Mouse (Mus musculus) kidney, postnatal 4 days (tissue): ENCODE results near the gene Mtcl1.

ENCODE experiments used
- DNase-seq, 2 experiments: peaks; one replicate each; pipeline ENCODE4 v3.0.0; 2021; ENCODE audit warnings: mixed read lengths in 2 of 2

Gene Mtcl1

DNA sequence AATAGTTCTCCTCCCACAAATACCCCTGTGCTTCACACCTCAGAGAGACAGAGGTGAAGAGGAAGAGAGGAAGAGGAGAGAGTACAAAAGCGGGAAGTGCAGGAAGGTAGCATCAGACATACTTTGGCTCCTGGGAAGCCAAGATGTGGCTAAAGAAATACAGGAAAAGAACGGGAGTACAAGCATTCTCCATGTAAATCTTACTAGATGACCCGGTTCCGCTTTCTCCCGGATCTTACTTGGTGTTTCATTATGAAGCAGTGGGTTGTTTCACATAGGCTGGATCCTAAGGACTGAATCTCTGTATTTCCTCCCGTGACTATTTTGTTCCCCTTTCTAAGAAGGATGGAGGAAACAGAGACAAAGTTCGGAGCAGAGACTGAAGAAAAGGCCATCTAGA is 43.9 kb downstream of the Mtcl1 start:
- DNase-seq: no peak

DNA sequence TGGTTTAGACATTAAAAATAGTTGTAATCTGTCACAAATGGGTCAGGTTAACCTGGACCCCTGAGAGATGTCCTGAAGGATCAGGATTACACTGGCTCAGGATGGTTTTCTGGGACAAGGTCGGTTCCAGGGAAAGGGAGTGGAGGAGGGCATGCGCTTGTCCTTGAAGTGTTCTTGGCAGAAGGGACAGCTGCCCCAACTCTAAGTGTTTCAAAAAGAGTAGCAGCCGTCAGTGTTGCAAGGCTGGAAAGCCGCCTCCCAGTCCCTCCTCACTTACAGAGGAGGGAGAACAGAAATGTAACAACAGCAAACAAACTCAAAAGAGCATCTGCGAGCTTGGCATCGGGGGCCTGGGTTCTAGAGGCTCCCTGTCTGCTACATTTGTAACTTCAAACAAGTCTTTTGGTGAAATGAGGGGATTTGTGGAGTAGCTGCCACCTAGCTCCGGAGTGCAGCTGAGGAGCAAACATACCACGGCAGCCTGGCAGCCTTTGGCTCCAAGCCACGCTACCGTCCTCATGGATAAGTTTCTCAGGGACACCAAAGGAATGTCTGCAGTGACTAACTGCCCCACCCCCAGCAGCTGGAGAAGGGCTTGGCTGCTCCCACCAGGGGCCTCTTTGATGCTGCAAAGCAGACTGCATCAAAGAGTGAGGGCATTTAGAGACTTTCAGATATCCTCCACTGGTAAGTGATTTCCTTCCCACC is 44.5 kb downstream of the Mtcl1 start:
- DNase-seq: peak; percentile 62 to 74

DNA sequence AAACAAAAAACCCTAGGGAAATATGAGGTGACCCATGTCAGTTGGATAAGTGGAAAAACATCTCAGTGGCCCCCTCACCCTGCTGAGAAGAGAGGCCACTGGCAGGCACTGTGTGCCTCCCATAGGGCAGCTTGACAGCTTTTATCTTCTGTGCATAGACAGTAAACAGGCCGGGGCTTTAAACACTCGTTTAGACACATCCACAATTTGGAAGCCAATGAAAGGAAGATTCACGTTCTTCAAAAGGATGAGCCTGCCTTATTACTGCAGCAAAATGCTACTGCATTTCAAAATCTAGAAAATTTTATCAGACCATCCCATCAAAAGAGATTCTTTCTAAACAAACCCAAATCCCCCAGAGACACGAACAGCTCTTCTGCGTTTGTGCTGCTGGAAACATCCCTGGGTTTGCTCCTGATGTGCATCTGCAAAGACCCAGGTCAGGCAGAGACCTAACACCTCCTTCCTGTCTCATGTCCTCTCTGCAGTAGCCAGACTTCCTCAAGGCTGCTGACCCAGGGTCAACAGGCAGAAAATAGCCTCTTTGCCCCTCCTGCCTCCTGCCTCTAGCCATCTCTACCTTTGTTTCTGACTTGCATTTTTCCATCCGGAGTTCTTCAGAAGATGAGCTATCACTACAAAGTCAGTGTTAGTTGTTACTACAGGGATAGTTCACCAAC is 46.6 kb downstream of the Mtcl1 start:
- no peak for DNase-seq

DNA sequence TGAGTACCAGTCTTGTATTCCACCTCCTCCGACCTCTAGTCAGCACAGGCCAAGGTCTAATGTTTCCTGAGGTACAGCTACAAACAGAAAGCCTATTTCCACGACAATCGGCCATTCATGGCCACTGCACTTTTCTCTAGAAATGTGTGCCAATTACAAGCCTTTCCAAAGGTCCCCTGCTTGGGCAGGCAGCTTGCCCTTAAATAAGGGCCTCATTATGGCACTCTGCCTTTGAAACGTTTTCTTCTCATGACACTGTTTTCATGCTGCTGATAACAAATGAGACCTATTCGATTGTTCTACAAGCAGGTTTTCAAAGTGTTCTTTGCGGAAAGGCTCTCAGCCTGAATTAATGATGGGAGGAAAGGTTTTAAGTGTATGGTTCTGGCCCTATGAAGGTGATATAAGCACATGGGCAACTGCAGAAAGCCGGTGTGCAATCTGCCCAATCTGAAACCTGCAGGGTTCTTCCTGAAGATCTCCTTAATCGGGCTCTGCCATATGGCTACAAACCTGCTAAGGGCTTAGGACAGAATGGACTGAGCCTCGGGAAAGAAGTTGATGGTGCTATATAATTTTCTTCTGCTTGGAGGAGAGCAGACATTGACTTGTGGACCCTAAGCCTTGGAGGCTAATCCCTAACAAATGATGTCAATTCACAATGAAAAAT is 47.8 kb downstream of the Mtcl1 start:
- no peak for DNase-seq

DNA sequence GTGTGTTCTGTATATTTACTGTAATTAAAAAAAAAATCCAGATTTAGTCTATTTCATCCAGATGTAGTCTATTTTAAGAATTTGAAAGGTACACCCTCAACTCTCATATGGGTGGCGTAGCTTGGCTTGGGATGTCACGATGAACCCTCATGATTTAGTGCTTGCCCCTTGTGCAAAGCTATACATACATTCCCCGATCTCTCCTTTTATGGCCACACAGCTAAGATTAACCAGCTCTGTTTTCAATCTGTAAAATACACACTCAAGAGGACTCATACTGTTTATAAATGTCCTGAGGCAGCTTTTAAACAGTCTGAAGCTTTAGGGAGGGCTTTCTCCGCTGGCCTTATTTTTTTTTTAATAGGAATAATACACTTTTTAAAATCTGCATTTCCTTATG is 49.8 kb downstream of the Mtcl1 start:
- no peak for DNase-seq

DNA sequence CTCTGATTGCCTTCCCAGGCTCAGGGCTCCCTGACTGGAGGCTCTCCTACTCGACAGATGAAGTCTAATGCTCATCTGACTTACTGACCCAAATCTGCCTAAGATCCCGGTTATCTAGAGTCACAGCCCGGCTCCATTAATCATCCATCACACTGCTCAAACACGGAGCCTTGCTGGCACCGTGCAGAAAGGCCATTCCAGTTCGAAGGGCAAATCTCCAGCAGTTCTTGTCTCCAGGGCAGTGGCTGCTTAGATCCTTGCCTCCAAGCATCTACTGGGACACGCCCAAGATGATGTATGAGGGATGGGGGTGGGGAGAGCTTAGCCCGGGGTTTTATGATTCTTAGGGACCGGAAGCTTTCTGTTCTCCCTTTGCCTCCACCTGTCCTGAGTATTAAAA is 55.0 kb downstream of the Mtcl1 start:
- no peak for DNase-seq

DNA sequence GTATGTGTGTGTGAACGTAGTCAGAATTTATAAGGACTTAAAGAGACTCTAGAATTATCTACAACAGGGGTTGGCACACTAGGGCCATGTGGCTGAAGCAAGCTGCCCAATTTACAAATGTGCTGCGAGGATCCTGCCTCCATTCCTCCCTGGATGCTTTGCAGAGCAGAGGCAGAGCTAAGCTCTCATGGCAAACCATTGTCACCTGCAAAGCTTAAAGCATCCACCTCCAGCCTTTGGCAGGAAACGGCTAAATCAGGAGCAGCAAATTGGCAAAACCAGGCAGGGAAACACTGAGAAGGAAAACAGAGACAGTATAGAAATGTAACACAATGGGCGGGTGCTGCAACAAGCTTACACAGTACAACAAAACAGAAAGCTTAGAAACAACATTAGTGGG is 61.2 kb downstream of the Mtcl1 start:
- no peak for DNase-seq

DNA sequence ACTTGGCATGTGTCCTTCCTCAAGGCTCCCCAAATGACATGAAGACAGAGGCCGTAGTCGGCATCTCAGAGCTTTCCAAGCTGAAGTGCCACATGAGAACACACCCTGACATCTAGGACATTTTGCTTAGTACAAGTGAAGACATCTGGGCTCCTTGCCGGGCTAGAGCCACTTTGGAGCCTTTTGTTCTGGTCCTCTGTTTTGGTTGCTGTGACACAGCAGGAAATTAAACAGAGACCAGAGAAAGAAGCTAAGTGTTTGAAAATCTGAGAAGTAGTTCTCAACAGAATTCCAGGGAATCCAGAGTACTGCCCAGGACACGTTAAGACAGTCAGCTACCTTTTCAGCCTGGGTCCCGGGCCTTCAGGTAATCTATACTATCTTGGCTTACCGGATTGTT is 68.2 kb downstream of the Mtcl1 start:
- DNase-seq: no peak

DNA sequence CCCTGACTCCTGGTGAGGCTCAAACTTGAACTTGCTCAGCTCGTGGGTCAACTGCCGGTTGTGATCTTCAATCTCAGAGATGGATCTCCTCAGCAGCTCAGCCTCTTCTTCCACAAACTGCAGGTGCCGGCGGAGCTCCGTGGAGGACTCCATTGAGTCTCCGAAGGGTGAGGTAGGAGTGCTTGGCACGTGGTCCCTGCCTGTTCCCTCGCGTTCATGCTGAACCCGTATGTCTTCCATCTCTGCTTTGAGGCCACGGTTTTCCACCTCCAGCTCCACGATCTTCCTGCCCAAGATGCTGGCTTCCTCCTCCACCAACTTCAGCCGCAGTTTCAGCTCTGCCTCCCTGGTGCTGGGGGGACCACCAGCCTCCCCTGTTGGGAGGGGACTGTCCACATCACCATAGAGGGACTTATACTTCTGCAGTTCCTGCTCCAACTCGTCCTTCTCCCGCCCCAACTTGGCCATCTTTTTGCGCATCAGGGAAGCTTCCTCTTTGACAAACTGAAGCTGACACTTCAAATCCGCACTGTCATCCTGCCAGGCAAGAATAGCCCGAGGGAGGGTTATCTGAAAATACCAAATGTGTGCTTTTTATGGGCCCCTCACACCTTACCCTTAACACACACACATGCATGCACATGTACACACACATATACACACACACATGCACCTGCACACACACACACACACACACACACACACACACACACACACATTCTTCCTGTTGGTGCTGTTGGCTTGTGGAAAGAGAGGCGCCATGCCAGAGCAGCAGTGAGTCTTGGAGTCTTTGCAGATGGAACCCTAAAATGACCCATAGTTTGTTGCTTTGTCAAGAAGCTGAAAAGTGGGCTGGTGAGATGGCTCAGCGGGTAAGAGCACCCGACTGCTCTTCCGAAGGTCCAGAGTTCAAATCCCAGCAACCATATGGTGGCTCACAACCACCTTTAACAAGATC is 69.4 kb downstream of the Mtcl1 start:
- DNase-seq: no peak

DNA sequence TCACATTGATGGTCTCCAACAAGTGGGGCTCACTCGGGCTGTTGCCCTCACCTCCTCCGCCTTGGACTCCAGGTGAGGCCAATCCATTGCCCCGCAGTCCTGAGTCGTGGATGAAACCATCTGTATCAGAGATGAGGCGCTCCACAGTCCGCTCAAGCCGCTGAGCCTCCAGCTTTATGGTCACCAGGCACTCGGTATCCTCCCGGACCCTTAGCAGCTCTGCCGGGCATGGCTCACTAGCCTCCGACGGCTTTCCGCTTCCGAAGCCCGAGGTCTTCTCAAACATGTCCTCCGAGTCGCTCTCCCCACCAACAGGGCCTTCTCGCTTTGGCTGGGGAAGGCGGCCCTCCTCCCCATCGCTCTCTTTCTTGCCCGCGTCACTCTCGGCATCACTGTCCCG is 70.2 kb downstream of the Mtcl1 start:
- no peak for DNase-seq

DNA sequence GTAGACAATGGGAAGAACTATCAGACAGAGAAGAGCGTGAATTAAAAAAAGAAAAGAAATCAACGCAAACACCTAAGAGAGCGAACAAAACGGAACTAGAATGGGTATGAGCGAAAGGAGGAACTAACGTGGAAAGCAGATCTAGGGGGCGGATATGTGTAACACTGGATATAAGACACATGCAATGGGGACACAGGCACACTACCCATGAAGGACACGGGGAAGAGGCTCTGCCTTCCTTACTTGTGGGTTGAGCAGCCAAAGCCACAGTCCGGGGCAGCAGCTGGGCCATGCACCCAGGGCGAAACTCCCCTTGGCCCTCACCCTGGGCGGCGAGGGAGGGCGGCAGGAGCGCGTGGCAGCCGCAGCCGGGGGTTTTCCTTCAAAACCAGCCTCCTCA is 71.4 kb downstream of the Mtcl1 start:
- DNase-seq: no peak

DNA sequence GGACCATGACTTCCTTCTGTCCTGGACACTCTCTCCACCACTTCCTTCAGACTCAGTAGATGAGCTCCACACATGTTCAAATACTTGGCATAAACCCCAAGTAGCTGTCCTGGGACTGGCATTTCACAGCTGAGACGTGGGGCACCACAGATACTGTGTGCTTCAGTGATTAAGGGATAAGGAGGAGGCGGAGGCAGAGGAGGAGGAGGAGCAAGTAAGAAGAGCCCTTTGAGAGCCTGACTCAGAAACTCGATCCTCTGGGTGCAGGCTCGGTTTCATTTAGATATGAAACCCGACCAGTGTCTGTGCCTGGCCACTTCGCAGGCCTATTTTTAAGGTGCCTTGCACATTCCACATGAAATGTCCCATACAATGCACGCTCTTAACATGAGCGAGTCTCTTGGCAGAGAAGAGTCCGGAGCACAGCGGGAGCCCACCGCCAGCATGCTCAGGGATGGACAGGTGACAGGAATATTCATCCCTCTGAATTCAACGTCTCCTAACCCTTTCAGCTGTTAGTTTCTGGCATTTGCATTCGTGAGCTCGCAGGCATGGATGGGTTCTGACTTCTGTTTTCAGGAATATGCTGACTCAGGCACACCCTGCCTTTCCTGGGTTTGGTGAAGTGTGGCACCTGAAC is 74.8 kb downstream of the Mtcl1 start:
- no peak for DNase-seq

DNA sequence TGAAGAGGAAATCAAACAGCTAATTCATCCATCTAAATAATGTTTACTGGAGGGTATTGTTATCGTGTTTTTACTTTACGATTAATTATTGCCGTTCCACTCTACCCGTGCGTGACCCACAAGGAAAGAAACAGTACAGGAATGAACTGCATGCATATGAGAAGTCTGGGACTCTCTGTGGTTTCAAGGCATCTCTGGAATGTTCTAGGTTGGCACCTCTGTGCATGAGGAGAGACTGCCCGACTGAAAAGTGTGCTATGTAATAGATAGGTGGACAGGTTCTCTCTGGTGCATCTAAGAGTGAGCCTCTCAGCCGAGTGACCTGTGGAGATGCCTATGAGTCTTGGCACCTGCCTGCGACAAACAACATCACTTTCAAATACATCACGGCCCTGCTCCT is 78.7 kb downstream of the Mtcl1 start:
- no peak for DNase-seq

DNA sequence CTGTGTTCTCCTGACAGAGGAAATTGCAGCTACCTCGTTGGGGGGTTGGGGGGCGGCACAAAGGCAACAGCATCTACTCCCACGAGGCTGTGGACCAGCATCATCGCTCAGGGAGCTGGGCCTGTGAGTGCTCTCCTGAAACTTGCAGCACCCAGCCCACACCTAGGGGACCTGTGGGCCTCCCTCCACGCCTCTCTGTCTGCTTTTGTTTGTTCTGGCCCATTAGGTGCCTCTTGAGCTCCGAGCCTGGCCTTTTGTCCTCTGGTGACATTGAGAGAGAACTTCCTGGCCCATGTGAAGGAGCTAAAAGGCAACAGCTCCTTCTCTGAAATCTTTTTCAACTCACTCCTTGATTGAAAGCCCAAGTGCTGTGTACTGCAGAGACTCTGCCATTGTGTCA is 79.8 kb downstream of the Mtcl1 start:
- no peak for DNase-seq

DNA sequence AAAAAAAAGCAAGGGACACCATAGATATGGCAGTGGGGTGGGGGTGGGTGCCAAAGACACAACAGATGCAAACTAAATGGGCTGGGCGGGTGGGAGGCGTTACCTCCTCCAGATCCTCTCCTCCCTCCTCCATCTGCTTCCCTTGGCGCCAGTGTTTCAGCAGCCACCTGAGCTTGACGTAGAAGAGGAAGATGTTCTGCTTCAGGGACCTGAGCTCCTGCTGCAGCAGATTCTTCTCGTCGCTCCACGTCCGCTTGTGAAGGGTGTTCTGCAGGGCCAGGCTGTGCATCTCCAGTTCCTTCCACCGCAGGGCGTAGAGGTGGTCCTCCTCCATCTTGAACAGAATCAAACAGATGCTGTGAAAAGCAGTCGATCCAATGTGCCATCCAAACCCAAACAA is 81.4 kb downstream of the Mtcl1 start:
- DNase-seq: no peak

DNA sequence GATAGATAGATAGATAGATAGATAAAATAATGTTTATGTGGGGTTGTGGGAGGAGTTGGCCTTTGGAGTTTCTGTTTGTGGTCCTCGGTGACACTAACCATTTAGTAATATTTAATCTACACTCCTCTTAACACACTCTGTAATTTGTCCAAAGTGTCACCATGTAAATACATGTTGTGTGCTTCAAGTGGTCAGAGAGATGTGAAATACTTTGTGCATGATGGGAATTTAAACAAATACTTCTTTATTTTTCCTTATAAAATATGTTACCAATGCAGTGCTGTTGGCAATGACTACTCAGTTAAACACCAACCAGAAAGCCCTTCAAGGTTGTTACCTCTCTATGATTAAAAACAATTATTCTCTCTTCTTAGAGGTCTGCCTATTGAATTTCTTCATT is 83.9 kb downstream of the Mtcl1 start:
- no peak for DNase-seq

DNA sequence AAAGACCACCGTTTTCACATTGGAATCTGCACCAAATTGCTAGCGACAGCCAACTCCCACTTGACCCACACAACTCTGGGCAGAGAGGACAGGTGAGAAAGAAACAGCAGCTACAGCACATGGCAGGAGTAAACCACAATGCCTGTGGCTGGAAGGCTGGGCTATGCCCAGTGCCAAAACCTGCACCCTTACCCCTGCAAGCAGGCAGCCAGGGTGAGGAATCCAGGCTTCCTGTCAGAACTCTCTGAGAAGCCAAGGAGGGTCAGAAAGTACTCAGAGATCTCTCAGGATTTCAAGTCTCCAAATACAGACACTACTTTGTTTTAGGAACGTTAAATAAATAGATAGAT is 84.3 kb downstream of the Mtcl1 start:
- no peak for DNase-seq

DNA sequence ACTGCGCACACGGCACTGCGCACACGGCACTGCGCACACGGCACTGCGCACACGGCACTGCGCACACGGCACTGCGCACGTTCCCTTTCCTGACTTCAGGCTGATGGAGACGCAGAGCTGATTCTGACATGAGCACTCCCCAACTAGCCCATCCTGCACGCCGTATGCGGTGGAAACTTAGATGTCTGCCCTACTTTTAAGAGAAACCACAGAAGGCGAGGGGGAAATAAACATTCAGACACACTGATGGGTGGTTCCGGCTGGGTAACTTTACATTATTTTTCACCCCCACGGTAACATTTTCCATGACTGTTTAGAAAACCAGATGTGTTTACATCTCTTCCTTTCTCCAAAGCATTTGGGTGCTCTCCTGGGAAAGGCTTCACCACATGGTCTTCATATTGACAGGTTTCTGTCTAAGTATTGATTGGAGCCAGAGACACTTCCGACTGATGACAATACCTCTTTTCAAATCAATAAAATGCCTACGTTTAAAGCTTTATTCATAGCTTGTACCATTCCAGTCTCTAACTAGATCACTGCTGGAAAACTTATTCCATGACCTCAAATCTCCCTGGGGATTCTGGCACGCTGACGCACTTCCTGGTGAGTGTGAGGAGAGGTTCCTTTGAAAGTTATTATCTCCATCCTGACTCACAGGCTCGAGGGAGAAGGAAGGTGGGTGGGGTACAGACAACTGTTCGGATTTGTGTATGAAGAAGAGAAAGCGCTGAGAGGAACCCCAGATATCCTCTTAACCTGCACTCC is 84.8 kb downstream of the Mtcl1 start:
- DNase-seq: no peak

DNA sequence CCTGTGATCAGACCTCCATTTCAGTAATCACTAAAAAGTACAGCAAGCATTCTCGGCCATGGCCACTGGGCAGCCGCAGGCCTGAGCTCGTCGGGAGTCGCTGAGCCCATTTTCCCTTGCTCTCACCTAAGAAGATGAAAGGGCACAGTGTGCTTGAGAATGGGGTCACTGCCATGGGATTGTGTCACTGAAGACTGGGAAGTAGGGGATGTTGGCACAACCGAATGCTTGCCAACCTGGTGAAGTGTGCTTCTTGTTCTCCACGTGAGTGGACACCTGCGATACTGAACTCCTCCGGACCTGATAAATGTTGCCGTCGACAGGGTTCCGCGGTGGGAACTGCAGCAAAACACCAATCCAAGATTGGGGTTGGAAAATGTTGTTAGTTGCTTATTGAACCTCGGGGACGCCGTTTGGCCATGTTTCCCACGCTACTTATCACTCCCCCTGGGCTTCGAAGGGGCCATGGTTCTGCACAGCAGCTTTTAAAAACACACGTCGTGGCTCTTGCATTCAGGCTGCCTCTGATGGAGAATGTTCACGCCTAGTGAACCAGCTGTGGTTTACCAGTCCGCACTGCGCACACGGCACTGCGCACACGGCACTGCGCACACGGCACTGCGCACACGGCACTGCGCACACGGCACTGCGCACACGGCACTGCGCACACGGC is 85.6 kb downstream of the Mtcl1 start:
- no peak for DNase-seq

DNA sequence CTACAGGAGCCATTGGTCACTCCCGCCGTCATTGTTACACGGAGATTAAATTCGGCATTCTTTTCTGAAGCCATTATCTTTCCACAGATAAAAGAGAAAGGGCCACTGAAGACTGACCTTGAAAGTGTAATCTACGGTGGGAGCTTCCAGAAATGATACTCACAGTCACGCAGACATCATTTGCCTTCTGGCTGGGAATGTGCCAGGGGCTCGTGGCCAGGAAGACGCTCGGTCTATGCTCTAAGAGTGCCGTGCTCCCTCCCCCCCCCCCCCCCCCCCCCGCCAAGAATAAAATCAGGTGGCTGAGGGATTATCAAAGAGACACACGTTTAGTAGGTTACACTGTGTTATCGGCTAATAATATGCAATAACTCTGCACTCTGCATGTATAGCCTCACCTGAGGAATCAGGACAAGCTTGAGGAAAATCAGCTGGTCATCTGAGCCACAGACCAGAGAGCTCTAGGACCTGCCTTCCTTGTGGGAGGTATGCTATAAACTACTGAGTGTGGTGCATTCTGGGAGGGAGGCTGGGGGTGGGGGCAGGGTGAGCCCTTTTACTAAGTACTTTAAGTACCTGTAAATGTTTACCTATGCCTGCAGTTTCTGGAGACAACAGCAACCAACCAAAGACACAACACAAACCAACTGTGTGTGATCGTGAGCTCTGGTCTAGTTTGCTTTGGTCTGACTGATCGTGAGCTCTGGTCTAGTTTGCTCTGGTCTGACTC is 87.1 kb downstream of the Mtcl1 start:
- DNase-seq: peak; percentile 45 to 64
